Mouse (Mus musculus) ES-E14 (cell line): ENCODE measurements around the gene Ntrk3. TPM values are rescaled to one million over a fixed set of nuclear protein-coding genes. Genes with fewer than 3 reads are reported as not detected.

Experiments used
- DNase-seq: peaks from one replicate; pipeline ENCODE4 v3.0.0-alpha.2; 2013; ENCODE audit warnings: low read depth, low spot score
- H3K27ac ChIP-seq: 2 replicates; pipeline ENCODE4 v1.5.1; 2012; ENCODE audit warnings: low read depth, mild to moderate bottlenecking, low read length, moderate library complexity, mixed read lengths; ENCODE audit not compliant: poor library complexity, insufficient read depth, severe bottlenecking
- H3K36me3 ChIP-seq: 2 replicates; pipeline ENCODE4 v1.6.1; 2012; ENCODE audit warnings: mild to moderate bottlenecking, low read length, moderate library complexity, mixed read lengths; ENCODE audit not compliant: control insufficient read depth, poor library complexity, insufficient read depth, severe bottlenecking
- H3K4me1 ChIP-seq, 2 experiments: fragments of 150-350 bp in 1 of 2; sonication (generic) in 1 of 2; 2 replicates each; pipeline ENCODE4 v1.6.1; 2012; ENCODE audit warnings: low read length in 2 of 2, mild to moderate bottlenecking in 1 of 2, mixed read lengths in 1 of 2; ENCODE audit not compliant: control insufficient read depth in 2 of 2, insufficient read depth in 2 of 2, poor library complexity in 1 of 2
- H3K4me3 ChIP-seq, 2 experiments: fragments of 150-350 bp in 1 of 2; sonication (generic) in 1 of 2; 2 replicates each; pipeline ENCODE4 v1.5.1; 2012; ENCODE audit warnings: low read length in 2 of 2, low read depth in 1 of 2, mild to moderate bottlenecking in 1 of 2, mixed read lengths in 1 of 2; ENCODE audit not compliant: insufficient read depth in 1 of 2, poor library complexity in 1 of 2, severe bottlenecking in 1 of 2
- H3K9ac ChIP-seq: 2 replicates; pipeline ENCODE4 v1.6.1; 2012; ENCODE audit warnings: low read depth, mild to moderate bottlenecking, low read length, mixed read lengths; ENCODE audit not compliant: poor library complexity, insufficient read depth, severe bottlenecking
- H3K9me3 ChIP-seq: fragments of 150-350 bp; sonication (generic); 2 replicates; pipeline ENCODE4 v1.6.1; 2012; ENCODE audit warnings: low read depth, mild to moderate bottlenecking, low read length; ENCODE audit not compliant: control insufficient read depth, insufficient read depth
- CHD2 ChIP-seq: IDR thresholded peaks from 2 replicates; pipeline ENCODE4 v1.6.1; 2014; ENCODE audit warnings: mild to moderate bottlenecking, low read depth, low read length, inconsistent platforms
- HCFC1 ChIP-seq: IDR thresholded peaks from 2 replicates; pipeline ENCODE4 v1.6.1; 2012; ENCODE audit warnings: low read length, inconsistent platforms, borderline replicate concordance; ENCODE audit not compliant: insufficient read depth
- MAFK ChIP-seq: IDR thresholded peaks from 2 replicates; pipeline ENCODE4 v1.6.1; 2014; ENCODE audit warnings: mild to moderate bottlenecking, low read depth, low read length, inconsistent platforms; ENCODE audit not compliant: insufficient read depth
- ZC3H11A ChIP-seq: IDR thresholded peaks from 2 replicates; pipeline ENCODE4 v1.6.1; 2012; ENCODE audit warnings: low read depth, mild to moderate bottlenecking, inconsistent platforms, low read length, borderline replicate concordance
- ZNF384 ChIP-seq: IDR thresholded peaks from 2 replicates; pipeline ENCODE4 v1.6.1; 2012; ENCODE audit warnings: low read depth, low read length, inconsistent platforms
- in situ Hi-C, 2 experiments: fragments of 600-800 bp; cut with MboI; formaldehyde crosslinking; loops; one replicate each; pipeline ENCODE4 v1.15.1; 2025; ENCODE audit warnings: low sequenced_read_pairs in 2 of 2, inconsistent platforms in 1 of 2; ENCODE audit not compliant: unreplicated experiment in 2 of 2
- total RNA-seq: library from RNA; depleted of rRNA; stranded (reverse); fragments of 300-350 nt; gene quantifications from 2 replicates; pipeline ENCODE4 v1.2.3, GENCODE M21; 2012

Gene Ntrk3
- total RNA-seq, 1 experiment = 0.40 TPM

- Histone ChIP-seq H3K36me3 (no peaks in the 10 kb centered on the region), H3K4me3 (no peak overlapping the region), H3K9me3 (no peaks in the 10 kb centered on the region), H3K9ac (no peak overlapping the region), H3K4me1 (no peaks in the 10 kb centered on the region), H3K27ac (no peak overlapping the region)
- in situ Hi-C loops = no loop called here
- TF ChIP-seq CHD2 (no peak), HCFC1 (no peak), ZC3H11A (no peak), ZNF384 (no peak), MAFK (no peak)
- DNase-seq = no peak
Observed at GRCm38 (mm10) chr7:78239012-78239411, 498.8 kb downstream of the Ntrk3 start.

- no peak for TF ChIP-seq MAFK
- no peak for TF ChIP-seq CHD2
- TF ChIP-seq HCFC1 = no peak
- no peak for TF ChIP-seq ZC3H11A
- no peak for TF ChIP-seq ZNF384
- H3K4me3 ChIP-seq = no peak overlapping the region
- H3K9ac ChIP-seq = no peak overlapping the region
- no peaks in the 10 kb centered on the region for H3K9me3 ChIP-seq
- no peak for DNase-seq
- in situ Hi-C loops = no loop called here
- H3K27ac ChIP-seq = no peak overlapping the region
- no peaks in the 10 kb centered on the region for H3K36me3 ChIP-seq
- H3K4me1 ChIP-seq = no peaks in the 10 kb centered on the region
Observed at GRCm38 (mm10) chr7:78221668-78222067, 516.1 kb downstream of the Ntrk3 start.

GRCm38 (mm10) chr7:78220949-78221348 is 516.9 kb downstream of the Ntrk3 start:
- Histone ChIP-seq H3K9ac (no peak overlapping the region), H3K9me3 (no peaks in the 10 kb centered on the region), H3K4me1 (no peaks in the 10 kb centered on the region), H3K36me3 (no peaks in the 10 kb centered on the region), H3K4me3 (no peak overlapping the region), H3K27ac (no peak overlapping the region)
- in situ Hi-C loops = no loop called here
- DNase-seq = no peak
- no peak for TF ChIP-seq CHD2
- no peak for TF ChIP-seq ZC3H11A
- TF ChIP-seq ZNF384 = no peak
- no peak for TF ChIP-seq MAFK
- no peak for TF ChIP-seq HCFC1

- no peaks in the 10 kb centered on the region for H3K9me3 ChIP-seq
- H3K9ac ChIP-seq = no peak overlapping the region
- in situ Hi-C loops = no loop called here
- no peak overlapping the region for H3K4me3 ChIP-seq
- no peak for DNase-seq
- no peaks in the 10 kb centered on the region for H3K36me3 ChIP-seq
- H3K4me1 ChIP-seq = no peaks in the 10 kb centered on the region
- H3K27ac ChIP-seq = no peak overlapping the region
- TF ChIP-seq MAFK = no peak
- no peak for TF ChIP-seq ZNF384
- no peak for TF ChIP-seq ZC3H11A
- no peak for TF ChIP-seq HCFC1
- TF ChIP-seq CHD2 = no peak
Observed at GRCm38 (mm10) chr7:78190931-78191653, 546.7 kb downstream of the Ntrk3 start.

- no peaks in the 10 kb centered on the region for H3K36me3 ChIP-seq
- H3K9me3 ChIP-seq = no peaks in the 10 kb centered on the region
- no peak for DNase-seq
- no peak overlapping the region for H3K27ac ChIP-seq
- H3K4me1 ChIP-seq = no peaks in the 10 kb centered on the region
- in situ Hi-C loops = no loop called here
- TF ChIP-seq CHD2 (no peak), MAFK (no peak), ZC3H11A (no peak), ZNF384 (no peak), HCFC1 (no peak)
- no peak overlapping the region for H3K4me3 ChIP-seq
- no peak overlapping the region for H3K9ac ChIP-seq
Observed at GRCm38 (mm10) chr7:78185578-78185977, 552.2 kb downstream of the Ntrk3 start.
